Comparison of ENCODE assay signal across 8 mouse cellular contexts in the genomic region with DNA sequence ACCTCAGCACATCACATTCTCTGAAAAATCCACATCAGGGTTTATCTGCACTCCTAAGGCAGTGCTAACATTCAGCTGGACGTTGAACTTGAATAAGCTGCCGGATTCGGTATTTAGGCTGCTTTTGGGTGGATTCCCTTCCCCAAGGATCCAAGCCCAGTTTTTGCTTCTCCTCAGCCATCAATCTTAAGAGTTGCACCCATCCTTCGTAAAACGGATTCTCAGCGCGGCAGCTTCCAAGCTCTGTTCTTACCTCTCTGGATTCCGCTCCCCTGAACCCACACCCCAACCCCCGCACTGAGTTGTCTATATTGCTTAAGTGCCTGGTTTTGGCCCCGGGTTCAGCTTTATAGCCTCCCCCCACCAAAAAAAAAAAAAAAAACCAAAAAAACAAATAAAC. TPM values are rescaled to one million over a fixed set of nuclear protein-coding genes. Genes with fewer than 3 reads are reported as not detected.
DNase-seq lines count a peak whose midpoint lies in the region; ATAC-seq lines count a peak whose summit lies in the region.

No protein-coding gene starts in this region.

- no peak overlapping the region for H3K9ac ChIP-seq in liver, embryonic 12.5 days
- 0 out of 2 replicates have a peak overlapping the region, but pooled peaks have one; percentile 0 for H3K9ac ChIP-seq in stomach, embryonic 14.5 days (replicated peaks; ENCODE audit: low read depth, low read length)

- peak overlapping the region; percentile 94 for H3K4me2 ChIP-seq in liver, embryonic 12.5 days
- H3K4me2 ChIP-seq in stomach, embryonic 14.5 days (replicated peaks; ENCODE audit: low read depth, low read length) = peak overlapping the region; percentile 84

- H3K27me3 ChIP-seq in liver, embryonic 12.5 days (replicated peaks) = peaks cover 91% of the 10 kb centered on the region
- no peaks in the 10 kb centered on the region for H3K27me3 ChIP-seq in stomach, embryonic 14.5 days (ENCODE audit: control insufficient read depth, insufficient read depth, low read length)

- no peak for ATAC-seq in liver, embryonic 12.5 days
- no peak for ATAC-seq in stomach, embryonic 14.5 days (ENCODE audit: insufficient number of reproducible peaks, insufficient read depth, low FRiP score, low read depth)

- 0 out of 2 replicates have a peak overlapping the region, but pooled peaks have one; percentile 82 for H3K27ac ChIP-seq in liver, embryonic 12.5 days
- H3K27ac ChIP-seq in stomach, embryonic 14.5 days (ENCODE audit: low read length) = peak overlapping the region; percentile 96; the same call in 1 of the 2 replicates

- peaks cover 50% of the 10 kb centered on the region for H3K4me1 ChIP-seq in liver, embryonic 12.5 days
- H3K4me1 ChIP-seq in stomach, embryonic 14.5 days (ENCODE audit: control insufficient read depth, insufficient read depth, low read length) = peaks cover 30% of the 10 kb centered on the region

- 16% methylated on average over 10 of the region's 10 CpGs for WGBS in liver, embryonic 12.5 days (ENCODE audit: insufficient replicate concordance)
- 3% methylated on average over 10 of the region's 10 CpGs for WGBS in stomach, embryonic 14.5 days

- DNase-seq in adrenal gland, adult 2 months = peak; percentile 36
- DNase-seq in adrenal gland, postnatal 4 days (ENCODE audit: low spot score in 2 of 2) = no peak
- peak; percentile 58 for DNase-seq in lung, postnatal 10 days
- no peak for DNase-seq in lung, adult 18-20 months
- DNase-seq in heart, postnatal 10 days = peak; percentile 37 to 45
- DNase-seq in urinary bladder, postnatal 36 days (ENCODE audit: low spot score in 2 of 2) = no peak

- H3K9me3 ChIP-seq in liver, embryonic 12.5 days (replicated peaks) = no peaks in the 10 kb centered on the region
- no peaks in the 10 kb centered on the region for H3K9me3 ChIP-seq in stomach, embryonic 14.5 days (ENCODE audit: control insufficient read depth, low read depth, low read length)

- intact Hi-C loops in heart, postnatal 10 days (cut with DNase I) = no loop called here

- H3K36me3 ChIP-seq in liver, embryonic 12.5 days = no peaks in the 10 kb centered on the region
- H3K36me3 ChIP-seq in stomach, embryonic 14.5 days (ENCODE audit: control insufficient read depth, insufficient read depth, low read length) = no peaks in the 10 kb centered on the region

- H3K4me3 ChIP-seq in liver, embryonic 12.5 days = peak overlapping the region; percentile 70; the same call in 1 of the 2 replicates
- peak overlapping the region; percentile 93 for H3K4me3 ChIP-seq in stomach, embryonic 14.5 days (ENCODE audit: low read depth, low read length)

RNA-seq across cellular contexts. Expression of gene Adgrl1, which starts 1.4 kb away (rescaled TPM):
- total RNA-seq in adrenal gland, adult 2 months (2021) = 10 to 100 TPM; 58.4 to 97.0 TPM
- 101 and 112 TPM in 2 replicates for polyA plus RNA-seq in adrenal gland, adult 2 months (2012; rRNA removed)
- total RNA-seq in adrenal gland, postnatal 4 days (2021) = 100 to 1,000 TPM; 103 to 109 TPM
- total RNA-seq in heart, postnatal 10 days (2021) = 10 to 100 TPM; 29.8 to 29.9 TPM
- 4.9 and 5.3 TPM in 2 replicates for polyA plus RNA-seq in liver, embryonic 12.5 days (2016; fragmentation: Nextera tagmentation; extraction: Ambion mirVana)
- 29.5 and 31.3 TPM in 2 replicates for polyA plus RNA-seq in stomach, embryonic 14.5 days (2014; fragmentation: Nextera tagmentation; extraction: Ambion mirVana)

RNA-seq across cellular contexts. Expression of gene Gm10644, which starts 56.5 kb away (rescaled TPM):
- 1 to 10 TPM; 1.7 to 1.9 TPM for total RNA-seq in adrenal gland, adult 2 months (2021)
- polyA plus RNA-seq in adrenal gland, adult 2 months (2012; rRNA removed) = 2.5 and 3.7 TPM in 2 replicates
- total RNA-seq in adrenal gland, postnatal 4 days (2021) = under 1 TPM; 0.62 to 0.70 TPM
- under 1 TPM; 0.20 to 0.22 TPM for total RNA-seq in heart, postnatal 10 days (2021)
- polyA plus RNA-seq in liver, embryonic 12.5 days (2016; fragmentation: Nextera tagmentation; extraction: Ambion mirVana) = 0.15 and 0.16 TPM in 2 replicates
- 0.56 and 0.70 TPM in 2 replicates for polyA plus RNA-seq in stomach, embryonic 14.5 days (2014; fragmentation: Nextera tagmentation; extraction: Ambion mirVana)

RNA-seq across cellular contexts. Expression of gene Asf1b, which starts 56.9 kb away (rescaled TPM):
- total RNA-seq in adrenal gland, adult 2 months (2021) = 1 to 10 TPM; 2.5 to 3.4 TPM
- 13.6 and 15.4 TPM in 2 replicates for polyA plus RNA-seq in adrenal gland, adult 2 months (2012; rRNA removed)
- 10 to 100 TPM; 16.9 to 20.1 TPM for total RNA-seq in adrenal gland, postnatal 4 days (2021)
- total RNA-seq in heart, postnatal 10 days (2021) = 1 to 10 TPM; 7.6 to 7.8 TPM
- 113 and 116 TPM in 2 replicates for polyA plus RNA-seq in liver, embryonic 12.5 days (2016; fragmentation: Nextera tagmentation; extraction: Ambion mirVana)
- 53.2 and 58.2 TPM in 2 replicates for polyA plus RNA-seq in stomach, embryonic 14.5 days (2014; fragmentation: Nextera tagmentation; extraction: Ambion mirVana)

Comparison
In these comparisons a context has a peak if more than half of its experiments do, and no peak if none do; other contexts are left out.
1. DNase-seq: peak in adrenal gland, adult 2 months (single experiment), lung, postnatal 10 days (single experiment) and heart, postnatal 10 days (2 of 2); none in adrenal gland, postnatal 4 days (0 of 2), lung, adult 18-20 months (0 of 2) and urinary bladder, postnatal 36 days (0 of 2).